Mouse (Mus musculus) gastrocnemius, adult 2 months (tissue): ENCODE measurements around the gene Wwox. TPM values are rescaled to one million over a fixed set of nuclear protein-coding genes. Genes with fewer than 3 reads are reported as not detected.
A peak's percentile ranks its signal among the peaks of the same experiment; 100 is the strongest.

Experiments used
- DNase-seq: peaks from one replicate; pipeline ENCODE4 v3.0.0; 2022
- H3K27ac ChIP-seq: fragments of 200-600 bp; 2 replicates; pipeline ENCODE4 v1.8.1; 2022; ENCODE audit warnings: mild to moderate bottlenecking
- H3K4me3 ChIP-seq: fragments of 200-600 bp; 2 replicates; pipeline ENCODE4 v1.8.1; 2022; ENCODE audit warnings: mild to moderate bottlenecking, moderate library complexity
- CTCF ChIP-seq: fragments of 200-600 bp; IDR thresholded peaks from 2 replicates; pipeline ENCODE4 v1.8.1; 2022; ENCODE audit warnings: antibody characterized with exemption, mild to moderate bottlenecking, moderate library complexity
- intact Hi-C: fragments of 180-260 bp; cut with DNase I; formaldehyde crosslinking; loops from one replicate; pipeline ENCODE4 v1.15.1; 2025
- total RNA-seq, 2 experiments: library from RNA; stranded (reverse); gene quantifications; 2 replicates each; pipeline ENCODE4 v1.2.3; 2021

The Wwox gene
- total RNA-seq, 2 experiments from 2014 or later = 5.9 to 9.0 TPM

DNA sequence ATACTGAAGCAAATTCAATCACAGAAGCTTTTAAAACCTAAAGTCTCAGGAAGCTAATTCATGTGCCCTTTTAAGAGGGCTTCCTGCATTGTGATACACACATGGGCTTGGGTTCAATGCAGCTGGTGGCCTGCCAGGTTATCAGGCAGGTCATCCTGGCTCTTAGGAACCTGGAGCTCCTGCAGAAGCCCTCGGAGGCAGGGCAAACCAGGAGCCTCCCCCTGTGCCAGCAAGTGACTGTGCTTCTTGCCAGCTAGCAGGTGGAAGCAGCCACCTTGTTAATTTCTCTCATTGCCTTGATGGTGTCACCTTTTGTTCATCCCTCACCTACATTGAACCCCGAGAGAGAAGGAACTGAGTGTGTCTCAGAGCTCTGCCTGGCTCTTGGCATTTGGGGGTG lies 872.9 kb downstream of the Wwox start:
- DNase-seq = no peak
- TF ChIP-seq CTCF = no peak
- Histone ChIP-seq H3K4me3 (no peak overlapping the region), H3K27ac (no peak overlapping the region)
- intact Hi-C loops = no loop called here

DNA sequence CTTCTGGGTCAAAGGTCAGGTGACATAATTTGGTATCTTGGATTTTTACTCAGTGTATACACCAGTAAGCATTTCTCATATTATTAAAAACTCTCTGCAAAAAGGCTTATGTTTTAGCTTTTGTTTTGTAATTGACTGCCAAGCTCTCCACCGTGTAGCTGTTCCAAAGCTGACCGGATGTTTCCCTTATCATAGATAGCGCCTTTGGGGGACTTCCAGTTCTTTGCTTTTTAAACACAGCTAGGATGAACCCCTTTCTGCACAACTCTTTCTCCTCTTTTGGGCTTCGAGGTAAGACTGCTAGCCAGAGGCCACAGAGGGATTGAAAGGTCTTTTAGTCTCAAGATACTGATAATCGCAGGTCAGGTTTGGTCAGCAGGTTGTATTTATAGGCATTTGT lies 883.0 kb downstream of the Wwox start:
- DNase-seq = no peak
- Histone ChIP-seq H3K27ac (no peak overlapping the region), H3K4me3 (no peak overlapping the region)
- no peak for TF ChIP-seq CTCF
- intact Hi-C loops = no loop called here

DNA sequence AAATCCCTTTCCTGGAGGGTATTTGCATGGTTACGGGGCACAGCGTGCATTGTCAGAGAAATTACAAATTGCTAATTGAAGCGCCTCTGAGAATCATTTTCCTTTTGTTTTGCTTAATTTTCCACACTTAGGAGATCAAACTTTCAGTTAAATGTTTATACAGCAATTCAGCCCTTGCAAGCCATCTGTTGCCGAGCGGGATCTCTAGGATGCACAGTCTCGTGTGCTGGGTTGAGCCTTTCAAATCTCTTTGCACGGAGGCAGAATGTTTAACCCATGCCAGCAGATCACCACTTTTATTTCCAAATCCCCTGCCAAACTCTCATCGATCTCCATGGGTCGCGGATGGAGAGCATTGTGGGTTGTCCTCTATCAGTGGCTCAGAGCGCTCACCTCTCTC lies 891.2 kb downstream of the Wwox start:
- no peak for TF ChIP-seq CTCF
- no peak for DNase-seq
- Histone ChIP-seq H3K4me3 (no peak overlapping the region), H3K27ac (no peak overlapping the region)
- intact Hi-C loops = no loop called here

DNA sequence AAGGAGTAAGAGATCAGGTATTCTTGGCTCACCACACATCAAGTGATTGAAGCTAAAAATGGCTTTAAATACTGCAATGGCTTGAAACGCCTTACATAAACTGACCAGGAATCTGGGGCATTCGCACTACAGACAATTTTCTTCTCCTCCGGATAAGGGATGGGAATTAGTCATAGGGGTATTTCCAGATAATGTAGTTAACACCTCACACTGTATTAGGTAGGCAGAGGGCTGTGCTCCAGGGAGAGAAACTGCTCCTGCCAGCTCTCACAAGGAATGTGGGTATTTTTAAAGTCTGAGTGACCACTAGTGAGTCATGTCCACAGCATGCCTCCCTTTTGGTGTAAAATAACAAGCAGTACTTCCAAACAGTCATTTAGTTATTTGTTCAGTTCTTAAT lies 894.5 kb downstream of the Wwox start:
- no peak for TF ChIP-seq CTCF
- intact Hi-C loops = no loop called here
- Histone ChIP-seq H3K4me3 (no peak overlapping the region), H3K27ac (no peak overlapping the region)
- DNase-seq = no peak

DNA sequence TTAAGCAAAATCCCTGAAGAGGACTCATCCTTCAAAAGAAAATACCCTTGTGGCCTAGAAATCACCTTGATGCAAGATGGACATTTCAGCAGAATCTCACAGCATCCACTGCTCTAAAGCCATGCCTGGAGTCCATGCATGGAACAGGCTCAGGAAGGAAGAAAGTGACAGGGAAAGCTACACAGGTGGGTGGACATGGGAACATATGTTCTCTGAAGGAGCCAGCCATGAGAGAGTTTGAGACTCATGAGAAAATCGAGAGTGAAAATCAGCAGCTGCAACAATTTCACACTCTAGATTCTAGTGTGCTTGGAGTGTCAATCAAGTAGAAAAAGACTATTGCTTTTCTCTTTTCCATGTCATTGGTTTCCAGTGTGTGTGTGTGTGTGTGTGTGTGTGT lies 896.9 kb downstream of the Wwox start:
- no peak for TF ChIP-seq CTCF
- intact Hi-C loops = no loop called here

DNA sequence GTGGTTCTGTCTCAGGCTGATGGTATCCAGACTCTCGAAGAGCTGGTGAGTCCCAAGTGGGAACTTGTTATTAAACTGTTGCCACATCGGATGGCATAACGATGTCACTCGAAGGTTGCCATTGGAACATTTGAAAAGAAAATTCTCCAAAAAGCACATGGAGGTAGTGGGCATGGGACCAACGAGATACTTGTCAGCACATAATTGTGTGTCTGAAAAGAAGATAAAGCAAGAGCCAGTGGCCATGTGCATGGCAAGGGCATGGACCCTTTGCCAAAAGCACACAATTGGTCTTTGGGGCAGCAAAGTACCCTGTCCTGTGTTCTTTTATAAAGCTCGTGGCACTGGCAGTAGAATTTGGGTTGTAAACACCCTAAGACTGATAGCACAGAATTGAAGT lies 909.2 kb downstream of the Wwox start:
- no peak overlapping the region for H3K4me3 ChIP-seq
- DNase-seq = no peak
- intact Hi-C loops = no loop called here
- no peak overlapping the region for H3K27ac ChIP-seq
- no peak for TF ChIP-seq CTCF

More for the DNA sequence above, 896.9 kb downstream of the Wwox start:
- Histone ChIP-seq H3K27ac (no peak overlapping the region), H3K4me3 (no peak overlapping the region)
- no peak for DNase-seq

DNA sequence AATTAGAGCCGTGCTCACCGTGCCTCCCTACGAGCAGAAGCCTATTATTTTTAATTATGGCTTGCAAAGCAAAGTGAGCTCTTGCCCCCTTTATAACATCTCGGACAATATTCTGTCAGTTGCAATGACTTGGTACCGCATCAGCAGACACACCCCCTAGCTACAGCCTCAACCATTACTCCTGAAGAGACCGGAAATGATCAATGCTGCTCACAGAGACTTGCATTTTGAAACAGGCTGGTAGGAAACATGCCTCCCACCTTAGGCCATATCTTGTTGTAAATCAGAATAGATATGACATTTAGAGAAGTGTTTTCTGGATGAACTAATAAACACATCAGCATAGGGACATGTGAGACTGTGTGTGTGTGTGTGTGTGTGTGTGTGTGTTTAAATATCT lies 911.3 kb downstream of the Wwox start:
- no peak overlapping the region for H3K27ac ChIP-seq
- intact Hi-C loops = no loop called here
- no peak for TF ChIP-seq CTCF

DNA sequence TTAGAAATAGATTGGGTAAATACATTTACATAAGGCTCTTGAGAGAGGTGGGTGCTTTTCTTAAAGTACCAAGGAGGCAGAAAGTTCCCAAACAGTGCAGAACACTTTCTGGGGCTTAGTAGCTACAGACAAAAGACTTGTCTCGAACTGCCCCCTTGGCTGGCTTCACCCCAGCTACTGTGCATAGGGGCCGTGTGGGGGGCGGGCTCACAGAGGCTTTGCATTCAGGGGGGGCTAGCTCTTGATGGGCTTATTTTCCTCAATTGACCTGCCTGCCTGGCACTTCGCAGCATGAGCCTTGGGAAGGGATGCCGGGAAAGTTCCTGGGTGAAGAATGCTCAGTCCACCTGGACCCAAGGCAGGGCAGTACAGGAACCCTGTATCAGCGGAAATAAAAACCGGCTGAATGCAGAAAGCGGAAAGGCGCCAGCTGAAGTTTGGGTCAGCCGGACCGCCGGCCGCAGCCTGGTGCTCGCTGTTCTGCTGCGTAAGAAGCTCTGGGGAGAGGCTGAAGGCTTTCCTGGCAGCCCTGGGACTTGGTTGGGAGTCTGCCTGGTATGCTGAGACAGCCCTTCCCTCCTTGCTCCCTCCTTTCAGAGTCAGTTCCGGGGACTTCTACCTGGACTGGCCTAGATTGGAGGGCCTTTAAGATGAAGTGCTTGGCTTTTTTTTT lies 918.3 kb downstream of the Wwox start:
- H3K27ac ChIP-seq = peak overlapping the region; percentile 66
- intact Hi-C loops = no loop called here
- peak; percentile 79 for DNase-seq
- H3K4me3 ChIP-seq = peak overlapping the region; percentile 40
- no peak for TF ChIP-seq CTCF

More for the DNA sequence above, 911.3 kb downstream of the Wwox start:
- H3K4me3 ChIP-seq = no peak overlapping the region
- DNase-seq = no peak

DNA sequence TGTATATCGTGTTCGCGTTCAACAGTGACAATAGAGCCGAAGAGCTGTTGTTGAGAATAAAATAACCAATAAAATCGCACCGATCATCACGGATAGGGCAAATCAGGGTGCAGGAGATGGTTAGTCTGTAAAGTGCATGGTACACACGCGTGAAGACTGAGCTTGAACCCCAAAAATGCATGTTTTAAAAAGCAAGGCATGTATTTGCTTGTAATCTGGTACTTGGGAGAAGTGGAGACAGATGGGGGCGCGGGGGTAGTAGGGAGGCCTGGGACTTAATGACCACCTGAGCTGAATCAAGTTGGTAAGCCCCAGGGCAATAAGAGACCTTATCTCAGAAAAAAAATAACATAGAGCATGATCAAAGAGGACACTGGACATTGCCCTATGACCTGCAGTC lies 919.0 kb downstream of the Wwox start:
- no peak for TF ChIP-seq CTCF
- DNase-seq = no peak
- Histone ChIP-seq H3K27ac (no peak overlapping the region), H3K4me3 (no peak overlapping the region)
- intact Hi-C loops = no loop called here

DNA sequence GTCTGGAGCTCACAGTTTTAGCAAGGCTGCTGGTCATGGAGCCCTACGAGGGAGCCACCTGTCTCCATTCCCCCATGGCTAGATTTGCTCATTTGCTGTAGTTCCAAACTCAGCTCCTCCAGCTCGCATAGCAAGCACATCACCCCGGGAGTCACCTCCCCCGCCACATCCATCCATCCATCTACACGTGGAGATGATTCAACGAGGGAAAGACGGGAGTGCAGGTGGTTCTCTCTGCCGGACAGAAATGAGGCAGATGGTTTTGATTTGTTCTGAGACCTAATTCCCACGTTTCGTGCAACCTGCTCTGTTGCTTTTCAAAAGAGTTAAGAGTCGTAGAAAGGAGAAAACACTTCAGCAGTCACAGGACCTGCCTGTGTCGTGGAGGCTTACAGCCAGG lies 920.2 kb downstream of the Wwox start:
- H3K27ac ChIP-seq = no peak overlapping the region
- TF ChIP-seq CTCF = no peak
- H3K4me3 ChIP-seq = no peak overlapping the region
- intact Hi-C loops = no loop called here
- no peak for DNase-seq

DNA sequence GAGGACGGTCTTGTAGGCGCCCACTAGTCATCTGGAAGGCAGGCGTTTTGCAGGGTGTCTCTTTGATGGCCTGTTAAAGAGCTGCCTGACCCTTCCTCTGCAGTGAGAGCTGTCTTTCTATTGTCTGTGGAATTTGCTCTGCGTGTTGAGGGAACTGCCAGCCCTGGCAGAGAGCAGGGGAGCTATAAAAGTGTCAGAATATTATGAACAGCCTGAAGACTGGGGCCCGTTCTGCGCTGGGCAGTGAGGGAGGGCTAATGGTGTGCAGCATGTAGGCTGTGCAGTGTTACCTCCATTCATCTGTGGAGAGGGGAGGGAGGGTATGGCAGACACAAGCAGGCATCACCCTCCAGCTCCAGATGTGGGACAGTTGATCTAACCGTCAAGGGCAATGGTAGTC lies 923.1 kb downstream of the Wwox start:
- DNase-seq = no peak
- TF ChIP-seq CTCF = no peak
- intact Hi-C loops = no loop called here
- Histone ChIP-seq H3K4me3 (no peak overlapping the region), H3K27ac (no peak overlapping the region)

DNA sequence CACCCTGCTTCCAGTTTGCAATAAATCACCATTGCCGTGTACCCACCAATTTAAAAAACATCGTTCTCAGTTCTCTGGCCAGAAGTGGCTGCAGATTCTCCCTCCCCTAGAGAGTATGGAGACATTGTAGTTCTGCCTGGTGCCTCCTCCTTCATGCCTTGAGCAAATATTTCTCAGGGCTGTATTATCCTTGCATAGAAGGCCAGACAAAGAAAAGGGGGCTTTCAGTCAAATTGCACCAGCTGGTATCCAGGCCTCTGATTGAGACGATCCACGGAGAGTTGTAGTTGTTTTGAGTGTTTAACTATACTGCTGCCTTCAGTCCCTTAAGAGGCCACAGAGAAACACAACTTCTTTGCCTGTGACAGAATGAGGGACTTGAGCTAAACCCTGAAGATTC lies 935.5 kb downstream of the Wwox start:
- no peak for DNase-seq
- Histone ChIP-seq H3K4me3 (no peak overlapping the region), H3K27ac (no peak overlapping the region)
- TF ChIP-seq CTCF = no peak
- intact Hi-C loops = no loop called here

DNA sequence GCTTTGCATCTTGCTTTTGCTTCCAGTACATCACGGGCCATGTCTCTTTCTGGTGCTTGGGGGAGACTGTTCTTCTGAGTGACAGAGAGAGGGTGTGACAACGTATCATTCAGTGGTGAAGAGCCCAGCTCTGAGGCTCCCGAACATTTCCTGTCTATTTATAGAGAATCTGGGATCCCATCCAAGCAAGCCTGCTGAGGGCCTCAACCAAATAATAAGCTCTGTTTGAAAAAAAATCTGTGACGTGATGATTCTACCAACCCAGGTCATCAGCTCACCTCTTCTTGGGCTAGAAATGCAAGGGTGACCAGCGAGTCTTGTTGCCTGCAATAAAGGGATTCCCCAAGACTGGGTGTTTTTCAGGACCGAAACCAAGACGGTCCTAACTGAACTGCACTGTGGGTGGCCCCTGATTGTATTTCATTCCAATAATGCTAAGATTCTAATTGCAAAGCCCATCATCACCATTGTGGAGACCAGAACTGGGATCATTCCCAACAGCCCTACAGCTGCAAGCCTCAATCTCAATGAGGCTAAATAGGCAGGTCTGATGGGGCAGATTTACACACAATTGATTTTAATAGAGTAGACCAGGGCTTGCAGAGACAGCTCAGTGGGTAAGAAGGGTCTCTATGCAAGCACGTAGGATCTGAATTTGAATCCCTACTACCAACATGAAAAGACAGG lies 936.0 kb downstream of the Wwox start:
- TF ChIP-seq CTCF = no peak
- no peak overlapping the region for H3K27ac ChIP-seq
- peak; percentile 27 for DNase-seq
- intact Hi-C loops = no loop called here
- H3K4me3 ChIP-seq = no peak overlapping the region

DNA sequence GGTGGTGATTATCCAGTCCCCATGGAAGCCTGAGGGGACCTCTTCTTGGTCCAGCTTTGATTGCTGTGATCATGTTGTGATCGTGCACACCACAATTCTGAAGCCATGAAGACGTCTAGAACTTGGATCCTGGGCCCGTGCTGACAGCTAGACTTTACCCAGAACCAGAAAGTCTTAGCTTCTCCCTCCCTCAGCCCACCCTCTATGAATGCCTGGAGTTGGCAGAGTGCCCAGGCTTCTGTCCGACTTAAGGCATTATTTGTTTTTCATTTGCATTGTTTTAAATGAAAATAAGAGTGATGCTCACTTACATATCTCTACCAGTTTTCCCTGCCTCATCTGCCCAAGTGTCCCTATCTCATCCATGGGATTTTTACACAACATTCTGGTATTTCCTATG lies 937.9 kb downstream of the Wwox start:
- no peak overlapping the region for H3K27ac ChIP-seq
- no peak for DNase-seq
- intact Hi-C loops = no loop called here
- no peak for TF ChIP-seq CTCF
- H3K4me3 ChIP-seq = no peak overlapping the region
